Mouse (Mus musculus) heart, adult 2 months (tissue): ENCODE measurements around the gene Acox2.

Source experiments
- CTCF ChIP-seq: fragments of 200-600 bp; IDR thresholded peaks from 2 replicates; pipeline ENCODE4 v1.8.1; 2022; ENCODE audit warnings: antibody characterized with exemption, mild to moderate bottlenecking, moderate library complexity
- POLR2A ChIP-seq: fragments of 200-500 bp; IDR thresholded peaks from 2 replicates; pipeline ENCODE4 v1.6.1; 2011; ENCODE audit warnings: mild to moderate bottlenecking, low read depth, low read length, control low read depth; ENCODE audit not compliant: insufficient read depth

DNA sequence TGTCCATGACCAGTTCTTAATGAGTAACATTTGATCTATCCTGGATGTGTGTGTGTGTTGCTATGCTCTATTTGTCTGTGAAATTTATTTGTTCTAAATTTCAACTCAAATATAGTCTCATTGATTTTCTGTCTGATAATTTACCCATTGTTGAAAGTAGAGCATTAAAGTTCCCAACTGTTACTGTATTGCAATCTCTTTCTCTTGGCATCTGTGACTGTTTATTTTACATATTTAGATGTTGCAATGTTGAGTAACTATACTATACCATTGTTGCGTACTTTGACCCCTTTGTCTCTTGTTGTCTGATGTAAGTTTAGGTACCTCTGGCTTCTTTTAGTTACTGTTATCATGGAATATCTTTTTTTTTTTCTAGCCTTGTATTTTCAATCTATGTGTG, 5.2 kb upstream of the Acox2 start:
- TF ChIP-seq POLR2A = no peak
- TF ChIP-seq CTCF = no peak
